Mouse (Mus musculus): ENCODE measurements around the gene Tmem234. TPM values are rescaled to one million over a fixed set of nuclear protein-coding genes. Genes with fewer than 3 reads are reported as not detected.
"Not testable (repeated sequence)": the region's sequence is repeated elsewhere in the genome, so short reads cannot be mapped to it uniquely, and the experiment has no call there.

Gene Tmem234
- 113 and 137 TPM in 2 replicates for polyA plus RNA-seq (2012; rRNA removed)

GRCm38 (mm10) chr4:129600233-129601158 lies at the start of gene Tmem234, which contains the start of gene Eif3i:
Gene Tmem234, plus strand, starts transcription at chr4:129600668.
Gene Eif3i, minus strand, starts transcription at chr4:129600648.
- under 1% methylated on average over 74 of the region's 74 CpGs for WGBS
- DNase-seq (ENCODE audit: low read depth, low spot score): no peak

DNA sequence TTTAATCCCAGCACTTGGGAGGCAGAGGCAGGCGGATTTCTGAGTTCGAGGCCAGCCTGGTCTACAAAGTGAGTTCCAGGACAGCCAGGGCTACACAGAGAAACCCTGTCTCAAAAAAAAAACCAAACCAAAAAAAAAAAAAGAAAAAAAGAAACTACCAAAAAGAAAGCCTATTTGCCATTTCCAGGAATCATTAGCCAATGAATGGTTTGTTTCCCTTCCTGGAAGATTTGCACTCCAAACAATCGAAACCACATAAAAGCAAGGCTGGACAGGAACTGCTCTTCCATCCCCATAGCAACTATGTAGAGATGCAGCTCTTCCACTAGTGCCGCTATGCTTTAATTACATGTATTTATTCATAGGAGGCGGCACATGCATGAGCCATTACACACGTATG lies 46.0 kb upstream of the Tmem234 start:
- WGBS: 90% methylated on average over 6 of the region's 6 CpGs
- not testable (repeated sequence) for DNase-seq (ENCODE audit: low read depth, low spot score)

DNA sequence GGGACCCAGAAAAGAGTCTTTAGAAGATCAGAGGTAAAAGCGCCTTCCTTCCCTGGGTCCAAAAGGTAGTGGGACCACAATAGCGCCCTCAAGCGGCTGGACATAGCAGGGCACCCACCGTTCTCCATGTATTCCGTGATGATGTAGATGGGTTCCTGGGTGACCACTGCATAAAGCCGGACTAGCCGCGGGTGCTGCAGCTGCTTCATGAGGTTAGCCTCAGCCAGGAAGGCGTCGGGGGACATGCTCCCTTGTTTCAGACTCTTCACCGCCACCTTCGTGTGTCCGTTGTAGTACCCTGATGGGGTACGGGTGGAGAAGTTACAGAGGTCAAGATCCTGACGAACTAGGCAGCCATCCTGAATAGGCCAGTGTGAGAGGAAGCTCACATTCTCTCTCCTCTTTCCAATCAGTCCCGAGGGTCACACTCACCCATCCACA lies 45.0 kb upstream of the Tmem234 start:
- DNase-seq (ENCODE audit: low read depth, low spot score): peak; percentile 42
- WGBS: 9% methylated on average over 16 of the region's 16 CpGs

DNA sequence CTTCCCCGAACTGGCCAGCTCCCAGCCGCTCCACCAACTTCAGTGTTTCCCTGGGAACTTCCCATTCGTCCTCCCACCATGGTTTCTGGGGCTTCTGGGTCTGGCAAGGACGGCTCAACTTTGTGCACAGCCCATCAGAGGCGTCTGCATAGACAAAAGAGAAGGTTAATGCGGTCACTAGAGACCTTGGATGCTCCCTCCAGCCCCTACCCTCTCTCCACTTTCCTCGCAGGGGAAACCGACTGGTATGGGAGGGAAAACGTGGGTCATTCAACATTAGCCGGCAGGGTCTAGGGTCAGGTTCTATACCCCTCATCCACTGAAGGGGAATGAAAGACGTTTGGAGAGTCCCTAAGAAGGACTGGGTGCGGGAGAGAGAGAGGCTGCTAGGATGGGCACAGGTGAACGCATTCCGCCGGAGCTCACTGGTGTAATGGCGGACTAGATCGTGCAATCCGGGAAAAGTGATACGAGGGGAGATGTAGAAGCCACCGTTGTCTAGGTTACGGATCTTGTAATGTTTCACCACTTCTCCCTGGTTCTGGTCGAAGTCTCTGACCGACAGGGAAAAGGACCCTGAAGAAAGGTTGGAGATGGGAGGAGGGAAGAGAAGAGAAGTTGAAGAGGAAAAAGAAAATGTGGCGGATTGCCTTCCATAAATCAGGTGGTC lies 44.5 kb upstream of the Tmem234 start:
- WGBS: 4% methylated on average over 24 of the region's 24 CpGs
- DNase-seq (ENCODE audit: low read depth, low spot score): no peak

- 7% methylated on average over 33 of the region's 33 CpGs for WGBS
- peak; percentile 85 for DNase-seq (ENCODE audit: low read depth, low spot score)
These were observed 43.8 kb upstream of the Tmem234 start for GRCm38 (mm10) chr4:129556532-129557223.

- 89% methylated on average over 9 of the region's 9 CpGs for WGBS
- no peak for DNase-seq (ENCODE audit: low read depth, low spot score)
These were observed 43.1 kb upstream of the Tmem234 start for GRCm38 (mm10) chr4:129557256-129557808.

GRCm38 (mm10) chr4:129558321-129558955 lies 42.0 kb upstream of the Tmem234 start:
- WGBS: 89% methylated on average over 12 of the region's 12 CpGs
- no peak for DNase-seq (ENCODE audit: low read depth, low spot score)

GRCm38 (mm10) chr4:129561184-129561583 lies 39.3 kb upstream of the Tmem234 start:
- WGBS: 56% methylated on average over 5 of the region's 5 CpGs

GRCm38 (mm10) chr4:129563718-129564117 lies 36.8 kb upstream of the Tmem234 start:
- peak; percentile 48 for DNase-seq (ENCODE audit: low read depth, low spot score)
- WGBS: 28% methylated on average over 8 of the region's 8 CpGs

More at GRCm38 (mm10) chr4:129561184-129561583, 39.3 kb upstream of the Tmem234 start:
- no peak for DNase-seq (ENCODE audit: low read depth, low spot score)

- WGBS: 55% methylated on average over 6 of the region's 6 CpGs
These were observed 35.3 kb upstream of the Tmem234 start for GRCm38 (mm10) chr4:129565139-129565538.

DNA sequence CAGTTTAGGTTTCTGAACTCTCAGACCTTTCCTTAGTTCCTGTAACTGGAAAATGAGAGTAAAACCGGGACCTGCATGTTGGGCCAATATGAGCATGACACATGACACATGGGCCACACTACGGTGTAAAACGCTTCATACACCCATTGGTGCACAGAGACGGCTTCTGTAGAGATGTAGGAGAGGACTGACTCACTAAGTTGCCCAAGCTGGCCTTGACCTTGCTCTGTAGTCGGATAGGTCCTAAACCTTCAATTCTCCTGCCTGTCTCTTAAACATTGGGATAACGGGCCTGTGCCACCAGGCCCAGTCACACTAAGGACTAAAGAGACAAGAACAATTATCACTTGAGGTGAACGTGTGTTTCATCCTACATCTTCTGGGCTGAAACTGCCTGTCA lies 32.1 kb upstream of the Tmem234 start:
- DNase-seq (ENCODE audit: low read depth, low spot score): no peak
- 91% methylated on average over 7 of the region's 7 CpGs for WGBS

More at GRCm38 (mm10) chr4:129565139-129565538, 35.3 kb upstream of the Tmem234 start:
- no peak for DNase-seq (ENCODE audit: low read depth, low spot score)

DNA sequence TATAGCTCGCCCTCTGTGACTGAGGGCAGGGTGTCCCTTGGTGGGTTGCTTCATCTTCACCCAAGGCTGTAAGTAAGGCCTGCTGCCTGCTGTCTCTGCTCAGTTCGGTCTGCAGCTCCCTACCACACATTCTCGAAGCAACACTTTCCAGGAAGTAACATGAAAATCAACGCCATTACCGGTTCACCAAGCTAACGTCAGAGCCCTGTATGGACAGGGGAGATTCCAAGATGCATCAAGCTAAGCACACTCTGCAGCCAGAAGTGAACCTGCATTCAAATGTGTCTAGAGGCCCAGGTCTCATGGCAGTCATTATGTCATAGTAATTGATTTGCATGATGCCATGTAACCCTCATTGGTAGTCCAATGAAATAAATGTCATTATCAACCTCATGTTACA lies 30.4 kb upstream of the Tmem234 start:
- 78% methylated on average over 6 of the region's 6 CpGs for WGBS
- DNase-seq (ENCODE audit: low read depth, low spot score): no peak

GRCm38 (mm10) chr4:129571551-129572084 lies 28.9 kb upstream of the Tmem234 start:
- 76% methylated on average over 8 of the region's 8 CpGs for WGBS
- DNase-seq (ENCODE audit: low read depth, low spot score): no peak

DNA sequence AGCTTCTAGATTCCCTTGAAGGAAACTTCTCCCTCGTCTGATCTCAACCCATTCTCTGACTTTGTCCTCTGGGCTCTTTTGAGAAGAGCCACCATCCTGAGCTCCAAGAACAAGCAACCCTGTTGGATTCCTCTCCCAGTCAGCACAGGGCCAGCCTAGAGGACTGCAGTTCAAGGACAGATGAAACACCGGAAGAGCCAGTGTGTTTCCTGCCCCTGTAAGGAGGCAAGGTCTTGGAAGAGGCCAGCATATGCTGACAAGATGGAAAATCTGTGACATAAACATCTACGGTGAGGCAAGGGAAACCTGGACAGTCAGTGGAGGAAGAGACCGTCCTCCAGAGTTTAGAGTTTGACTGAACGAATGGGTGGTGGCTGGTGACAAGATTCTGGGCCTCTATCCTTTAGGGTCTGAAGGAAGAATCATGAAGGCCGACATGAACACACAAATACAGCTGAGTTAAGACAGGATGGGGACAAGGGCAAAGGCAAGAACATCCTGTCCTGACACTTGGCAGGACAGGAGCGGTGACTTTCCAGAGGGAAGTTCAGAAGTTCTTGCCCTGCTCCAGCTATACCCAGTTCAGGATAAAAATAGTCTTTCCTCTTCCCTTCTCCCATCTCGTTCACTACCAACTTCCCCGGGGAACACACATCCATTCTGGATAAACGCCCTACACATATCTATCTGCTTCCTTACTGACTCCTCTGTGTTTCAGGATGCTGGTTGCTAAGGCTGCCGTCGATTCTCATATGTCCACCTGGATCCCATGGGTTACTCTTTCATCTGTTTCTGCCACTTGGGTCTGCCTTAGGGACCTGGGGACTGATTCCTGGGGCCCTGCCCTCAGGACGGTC lies 28.0 kb upstream of the Tmem234 start:
- WGBS: 73% methylated on average over 13 of the region's 13 CpGs
- DNase-seq (ENCODE audit: low read depth, low spot score): no peak

- WGBS: 96% methylated on average over 4 of the region's 4 CpGs
- no peak for DNase-seq (ENCODE audit: low read depth, low spot score)
These were observed 27.4 kb upstream of the Tmem234 start for GRCm38 (mm10) chr4:129573093-129573370.

- WGBS: 77% methylated on average over 8 of the region's 8 CpGs
These were observed 27.0 kb upstream of the Tmem234 start, which contains the start of gene Lck for GRCm38 (mm10) chr4:129573430-129573829. Gene Lck, minus strand, starts transcription at chr4:129573641.

GRCm38 (mm10) chr4:129575171-129575844 lies 25.2 kb upstream of the Tmem234 start:
- 49% methylated on average over 8 of the region's 8 CpGs for WGBS
- DNase-seq (ENCODE audit: low read depth, low spot score): no peak

More at GRCm38 (mm10) chr4:129573430-129573829, 27.0 kb upstream of the Tmem234 start, which contains the start of gene Lck:
- DNase-seq (ENCODE audit: low read depth, low spot score): no peak
